In genomic region chr14:24731872-24732525, GRCm38 (mm10) we compare ENCODE assay signal across 13 mouse cellular contexts.
DNase-seq lines count a peak whose midpoint lies in the region; ATAC-seq lines count a peak whose summit lies in the region.
"Had no signal": no experiment of that assay in that cellular context is flagged by ENCODE, and none has a peak within 500 bp of the region (broad histone marks: within the 10 kb centered on the region; RNA-seq: fewer than 3 reads in every experiment).

No protein-coding gene starts in this region.

- H3K4me1 ChIP-seq in forebrain, embryonic 14.5 days (ENCODE audit: control insufficient read depth, insufficient read depth, low read length): no peaks in the 10 kb centered on the region
- H3K4me1 ChIP-seq in hindbrain, embryonic 15.5 days (replicated peaks): peaks cover 12% of the 10 kb centered on the region
- H3K4me1 ChIP-seq in neural tube, embryonic 15.5 days: peaks cover 16% of the 10 kb centered on the region
- H3K4me1 ChIP-seq in kidney, embryonic 14.5 days (ENCODE audit: control insufficient read depth, insufficient read depth, low read length): no peaks in the 10 kb centered on the region
- H3K4me1 ChIP-seq: intestine, embryonic 15.5 days had no signal

- H3K4me2 ChIP-seq in forebrain, embryonic 14.5 days (ENCODE audit: low read length): no peak overlapping the region
- H3K4me2 ChIP-seq in hindbrain, embryonic 15.5 days: no peak overlapping the region
- no peak overlapping the region for H3K4me2 ChIP-seq in neural tube, embryonic 15.5 days
- H3K4me2 ChIP-seq in kidney, embryonic 14.5 days (replicated peaks; ENCODE audit: low read depth, low read length): no peak overlapping the region
- H3K4me2 ChIP-seq: intestine, embryonic 15.5 days had no signal

- peak overlapping the region; percentile 45; the same call in 1 of the 2 replicates for H3K27ac ChIP-seq in forebrain, embryonic 14.5 days (ENCODE audit: low read depth, low read length)
- peak overlapping the region; percentile 79 for H3K27ac ChIP-seq in hindbrain, embryonic 15.5 days (replicated peaks)
- H3K27ac ChIP-seq in neural tube, embryonic 15.5 days (replicated peaks): peak overlapping the region; percentile 71
- no peak overlapping the region for H3K27ac ChIP-seq in kidney, embryonic 14.5 days (ENCODE audit: low read depth, low read length)
- H3K27ac ChIP-seq: gastrocnemius, adult 2 months; intestine, embryonic 15.5 days had no signal

- WGBS in forebrain, embryonic 14.5 days: 68% methylated on average over 5 of the region's 5 CpGs
- WGBS in hindbrain, embryonic 15.5 days: 45% methylated on average over 5 of the region's 5 CpGs
- 41% methylated on average over 5 of the region's 5 CpGs for WGBS in neural tube, embryonic 15.5 days
- WGBS in kidney, embryonic 14.5 days: 72% methylated on average over 5 of the region's 5 CpGs

- H3K9ac ChIP-seq in forebrain, embryonic 14.5 days (ENCODE audit: low read length): no peak overlapping the region
- no peak overlapping the region for H3K9ac ChIP-seq in hindbrain, embryonic 15.5 days
- H3K9ac ChIP-seq in neural tube, embryonic 15.5 days (replicated peaks): no peak overlapping the region
- H3K9ac ChIP-seq in kidney, embryonic 14.5 days (ENCODE audit: low read depth, low read length): no peak overlapping the region
- H3K9ac ChIP-seq: intestine, embryonic 15.5 days had no signal

- H3K27me3 ChIP-seq in forebrain, embryonic 14.5 days (replicated peaks; ENCODE audit: control insufficient read depth, insufficient read depth, low read length): no peaks in the 10 kb centered on the region
- H3K27me3 ChIP-seq in hindbrain, embryonic 15.5 days: no peaks in the 10 kb centered on the region
- H3K27me3 ChIP-seq in neural tube, embryonic 15.5 days (replicated peaks): no peaks in the 10 kb centered on the region
- H3K27me3 ChIP-seq in kidney, embryonic 14.5 days (ENCODE audit: control insufficient read depth, insufficient read depth, low read length): no peaks in the 10 kb centered on the region
- H3K27me3 ChIP-seq: intestine, embryonic 15.5 days had no signal

- peak; percentile 40; the same call in 1 of the 2 replicates for ATAC-seq in forebrain, embryonic 14.5 days
- peak; percentile 86 for ATAC-seq in hindbrain, embryonic 15.5 days (ENCODE audit: low FRiP score, low read depth)
- ATAC-seq in neural tube, embryonic 15.5 days (ENCODE audit: low FRiP score): peak; percentile 77
- ATAC-seq in kidney, embryonic 14.5 days (ENCODE audit: low FRiP score, low TSS enrichment): no peak
- ATAC-seq: intestine, embryonic 15.5 days had no signal

- no peaks in the 10 kb centered on the region for H3K9me3 ChIP-seq in forebrain, embryonic 14.5 days (replicated peaks; ENCODE audit: control insufficient read depth, low read length)
- no peaks in the 10 kb centered on the region for H3K9me3 ChIP-seq in hindbrain, embryonic 15.5 days
- no peaks in the 10 kb centered on the region for H3K9me3 ChIP-seq in neural tube, embryonic 15.5 days (replicated peaks)
- no peaks in the 10 kb centered on the region for H3K9me3 ChIP-seq in kidney, embryonic 14.5 days (ENCODE audit: control insufficient read depth, low read length)
- H3K9me3 ChIP-seq: intestine, embryonic 15.5 days had no signal

- H3K4me3 ChIP-seq in forebrain, embryonic 14.5 days (ENCODE audit: low read depth, low read length): no peak overlapping the region
- H3K4me3 ChIP-seq in hindbrain, embryonic 15.5 days: no peak overlapping the region
- H3K4me3 ChIP-seq in neural tube, embryonic 15.5 days (replicated peaks): no peak overlapping the region
- H3K4me3 ChIP-seq in kidney, embryonic 14.5 days (ENCODE audit: low read length): no peak overlapping the region
- H3K4me3 ChIP-seq: erythroblast, embryonic 14.5 days; gastrocnemius, adult 2 months; intestine, embryonic 15.5 days had no signal

- peak; percentile 32 to 65 for DNase-seq in left cerebral cortex, postnatal 14 days (ENCODE audit: low spot score in 2 of 2)
- DNase-seq in left cerebral cortex, adult 18-20 months (ENCODE audit: low spot score in 2 of 2): no peak
- peak; percentile 69 for DNase-seq in forebrain, embryonic 14.5 days (ENCODE audit: low spot score)
- no peak for DNase-seq in lung, adult 18-20 months
- DNase-seq: cerebellum, adult 11-12 months; gastrocnemius, adult 2 months; heart, adult 18-20 months; kidney, postnatal 10 days had no signal

- intact Hi-C loops in left cerebral cortex, postnatal 14 days (cut with DNase I): no loop called here

- no peaks in the 10 kb centered on the region for H3K36me3 ChIP-seq in forebrain, embryonic 14.5 days (ENCODE audit: control insufficient read depth, insufficient read depth, low read length)
- no peaks in the 10 kb centered on the region for H3K36me3 ChIP-seq in hindbrain, embryonic 15.5 days
- no peaks in the 10 kb centered on the region for H3K36me3 ChIP-seq in neural tube, embryonic 15.5 days
- H3K36me3 ChIP-seq in kidney, embryonic 14.5 days (ENCODE audit: control insufficient read depth, insufficient read depth, low read length): no peaks in the 10 kb centered on the region
- H3K36me3 ChIP-seq: intestine, embryonic 15.5 days had no signal

Comparison
In these comparisons a context has a peak if more than half of its experiments do, and no peak if none do; other contexts are left out.
1. DNase-seq: peak in left cerebral cortex, postnatal 14 days (2 of 2) and forebrain, embryonic 14.5 days (single experiment); none in left cerebral cortex, adult 18-20 months (0 of 2) and lung, adult 18-20 months (0 of 2).